Mouse (Mus musculus) heart, postnatal 0 days (tissue): Measurements from ENCODE around the gene Prdm2.

Source experiments
- CTCF ChIP-seq: IDR thresholded peaks from 2 replicates; pipeline ENCODE4 v1.5.1; 2016; ENCODE audit warnings: antibody characterized with exemption, control low read depth, low read depth
- EP300 ChIP-seq: IDR thresholded peaks from 2 replicates; pipeline ENCODE4 v1.6.1; 2016; ENCODE audit warnings: antibody characterized with exemption, low read depth

DNA sequence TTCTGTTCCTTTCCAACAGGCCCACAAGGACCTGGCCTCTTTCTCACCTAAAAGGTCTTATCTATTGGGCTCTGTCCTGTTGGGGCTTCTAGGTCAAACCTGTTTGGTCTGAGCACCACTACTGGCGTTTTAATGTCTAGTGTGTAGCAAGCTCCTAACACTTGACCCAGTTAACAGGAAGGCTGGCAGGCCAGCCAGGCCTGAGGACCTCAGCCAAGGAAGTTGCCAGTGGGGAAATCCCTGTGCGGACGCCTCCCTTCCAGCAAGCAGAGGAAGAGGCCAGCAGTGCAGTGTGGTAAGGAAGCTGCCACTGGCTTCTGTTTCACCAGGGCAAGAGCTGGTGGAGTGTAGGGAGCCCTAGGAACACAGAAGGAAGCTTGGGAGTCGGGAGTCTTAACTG, 94.0 kb downstream of the Prdm2 start:
- TF ChIP-seq CTCF (no peak), EP300 (no peak)
